In the genomic region with DNA sequence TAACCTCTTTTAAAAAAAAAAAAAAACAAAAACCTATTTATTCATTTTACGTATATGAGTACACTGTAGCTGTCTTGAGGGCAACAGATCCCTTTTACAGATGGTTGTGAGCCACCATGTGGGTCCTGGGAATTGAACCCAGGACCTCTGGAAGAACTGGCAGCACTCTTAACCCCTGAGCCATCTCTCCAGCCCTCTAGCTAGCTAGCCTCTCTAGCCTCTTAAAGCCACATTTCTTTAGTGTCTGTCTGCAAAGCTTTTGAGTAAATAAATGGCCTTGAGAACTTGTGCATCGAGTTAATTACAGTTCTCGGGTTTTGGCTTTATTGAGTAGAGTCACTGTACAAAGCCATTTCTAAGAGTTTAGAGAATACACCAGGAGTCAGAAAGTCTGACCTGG, we compare ENCODE assay signal across 1 mouse cellular context.
TF ChIP-seq lines count a peak whose summit lies in the region.

No protein-coding gene starts in this region.

TF ChIP-seq in MEL, 35 proteins besides CTCF, POLR2A, EP300 and RAD21:
- no peak for TF ChIP-seq JUND (IDR thresholded peaks at IDR 0.05; ENCODE audit: low read depth, low read length)
- TF ChIP-seq TBP (IDR thresholded peaks at IDR 0.05; ENCODE audit: low read depth, low read length) = peak; percentile 84
